Mouse (Mus musculus): ENCODE measurements around the gene Slamf8. TPM values are rescaled to one million over a fixed set of nuclear protein-coding genes. Genes with fewer than 3 reads are reported as not detected.

Slamf8 gene
- polyA plus RNA-seq, 1 experiment from 2014 or later = 0.10 TPM

- peak; percentile 52 for ATAC-seq (replicated peaks; ENCODE audit: low FRiP score)
- peaks cover 19% of the 10 kb centered on the region for H3K27me3 ChIP-seq
- no peaks in the 10 kb centered on the region for H3K36me3 ChIP-seq
- no peak overlapping the region for H3K4me2 ChIP-seq
- H3K4me3 ChIP-seq (replicated peaks) = no peak overlapping the region
- H3K4me1 ChIP-seq = peaks cover 4% of the 10 kb centered on the region; the same call in 1 of the 2 replicates
- no peaks in the 10 kb centered on the region for H3K9me3 ChIP-seq (replicated peaks)
- H3K27ac ChIP-seq = no peak overlapping the region
- WGBS = 31% methylated on average over 26 of the region's 26 CpGs
- no peak overlapping the region for H3K9ac ChIP-seq
These were observed 4.5 kb downstream of the Slamf8 start for GRCm38 (mm10) chr1:172585612-172586567.

- Histone ChIP-seq H3K4me2 (no peak overlapping the region), H3K36me3 (no peaks in the 10 kb centered on the region), H3K27me3 (peaks cover 19% of the 10 kb centered on the region), H3K4me3 (replicated peaks) (no peak overlapping the region), H3K4me1 (peaks cover 4% of the 10 kb centered on the region; the same call in 1 of the 2 replicates), H3K9ac (no peak overlapping the region), H3K27ac (no peak overlapping the region), H3K9me3 (replicated peaks) (no peaks in the 10 kb centered on the region)
- WGBS = 49% methylated on average over 4 of the region's 4 CpGs
- ATAC-seq (replicated peaks; ENCODE audit: low FRiP score) = no peak
These were observed 5.3 kb downstream of the Slamf8 start for GRCm38 (mm10) chr1:172585026-172585425.

- no peaks in the 10 kb centered on the region for H3K36me3 ChIP-seq
- WGBS = 86% methylated on average over 6 of the region's 6 CpGs
- no peaks in the 10 kb centered on the region for H3K9me3 ChIP-seq (replicated peaks)
- no peak overlapping the region for H3K4me3 ChIP-seq (replicated peaks)
- H3K4me2 ChIP-seq = no peak overlapping the region
- no peak overlapping the region for H3K9ac ChIP-seq
- H3K27ac ChIP-seq = no peak overlapping the region
- H3K4me1 ChIP-seq = peaks cover 4% of the 10 kb centered on the region; the same call in 1 of the 2 replicates
- peaks cover 19% of the 10 kb centered on the region for H3K27me3 ChIP-seq
- ATAC-seq (replicated peaks; ENCODE audit: low FRiP score) = no peak
These were observed 6.1 kb downstream of the Slamf8 start for GRCm38 (mm10) chr1:172584271-172584670.

- Histone ChIP-seq H3K9ac (no peak overlapping the region), H3K4me3 (replicated peaks) (no peak overlapping the region), H3K27ac (no peak overlapping the region), H3K36me3 (no peaks in the 10 kb centered on the region), H3K4me1 (peaks cover 4% of the 10 kb centered on the region; the same call in 1 of the 2 replicates), H3K9me3 (replicated peaks) (no peaks in the 10 kb centered on the region), H3K4me2 (no peak overlapping the region), H3K27me3 (peaks cover 19% of the 10 kb centered on the region)
- no peak for ATAC-seq (replicated peaks; ENCODE audit: low FRiP score)
- 88% methylated on average over 8 of the region's 8 CpGs for WGBS
These were observed 7.9 kb downstream of the Slamf8 start for GRCm38 (mm10) chr1:172582436-172582835.

- Histone ChIP-seq H3K9ac (no peak overlapping the region), H3K4me2 (no peak overlapping the region), H3K9me3 (replicated peaks) (no peaks in the 10 kb centered on the region), H3K27me3 (peaks cover 12% of the 10 kb centered on the region), H3K36me3 (no peaks in the 10 kb centered on the region), H3K4me3 (replicated peaks) (no peak overlapping the region), H3K4me1 (no peaks in the 10 kb centered on the region), H3K27ac (no peak overlapping the region)
- ATAC-seq (replicated peaks; ENCODE audit: low FRiP score) = no peak
- 60% methylated on average over 6 of the region's 6 CpGs for whole genome bisulfite sequencing
These were observed 10.3 kb downstream of the Slamf8 start for GRCm38 (mm10) chr1:172580116-172580515.

- WGBS = 56% methylated on average over 4 of the region's 4 CpGs
- Histone ChIP-seq H3K4me3 (replicated peaks) (no peak overlapping the region), H3K4me1 (peaks cover 8% of the 10 kb centered on the region), H3K27me3 (peaks cover 6% of the 10 kb centered on the region), H3K9me3 (replicated peaks) (no peaks in the 10 kb centered on the region), H3K27ac (no peak overlapping the region), H3K36me3 (no peaks in the 10 kb centered on the region), H3K4me2 (no peak overlapping the region), H3K9ac (no peak overlapping the region)
- ATAC-seq (replicated peaks; ENCODE audit: low FRiP score) = no peak
These were observed 22.6 kb downstream of the Slamf8 start for GRCm38 (mm10) chr1:172567758-172568157.

GRCm38 (mm10) chr1:172566131-172566530, 24.2 kb downstream of the Slamf8 start:
- Histone ChIP-seq H3K27me3 (peaks cover 20% of the 10 kb centered on the region), H3K9me3 (replicated peaks) (no peaks in the 10 kb centered on the region), H3K4me2 (no peak overlapping the region), H3K27ac (no peak overlapping the region), H3K4me1 (peaks cover 20% of the 10 kb centered on the region), H3K9ac (no peak overlapping the region), H3K36me3 (no peaks in the 10 kb centered on the region), H3K4me3 (replicated peaks) (no peak overlapping the region)
- WGBS = 67% methylated on average over 3 of the region's 3 CpGs
- ATAC-seq (replicated peaks; ENCODE audit: low FRiP score) = no peak

- H3K36me3 ChIP-seq = no peaks in the 10 kb centered on the region
- peak overlapping the region; percentile 24; the same call in 1 of the 2 replicates for H3K27ac ChIP-seq
- peak overlapping the region; percentile 59; the same call in 1 of the 2 replicates for H3K9ac ChIP-seq
- H3K27me3 ChIP-seq = peaks cover 36% of the 10 kb centered on the region
- WGBS = 1% methylated on average over 10 of the region's 10 CpGs
- H3K9me3 ChIP-seq (replicated peaks) = no peaks in the 10 kb centered on the region
- peak overlapping the region; percentile 66 for H3K4me3 ChIP-seq (replicated peaks)
- H3K4me2 ChIP-seq = peak overlapping the region; percentile 99
- H3K4me1 ChIP-seq = peaks cover 20% of the 10 kb centered on the region
- ATAC-seq (replicated peaks; ENCODE audit: low FRiP score) = no peak
These were observed 26.9 kb downstream of the Slamf8 start for GRCm38 (mm10) chr1:172563465-172563828.

- no peaks in the 10 kb centered on the region for H3K36me3 ChIP-seq
- WGBS = under 1% methylated on average over 66 of the region's 66 CpGs
- peak overlapping the region; percentile 66 for H3K4me3 ChIP-seq (replicated peaks)
- peak overlapping the region; percentile 99 for H3K4me2 ChIP-seq
- ATAC-seq (replicated peaks; ENCODE audit: low FRiP score) = peak; percentile 90
- peaks cover 20% of the 10 kb centered on the region for H3K4me1 ChIP-seq
- peak overlapping the region; percentile 59 for H3K9ac ChIP-seq
- peaks cover 36% of the 10 kb centered on the region for H3K27me3 ChIP-seq
- H3K9me3 ChIP-seq (replicated peaks) = no peaks in the 10 kb centered on the region
- peak overlapping the region; percentile 24 for H3K27ac ChIP-seq
These were observed 27.5 kb downstream of the Slamf8 start for GRCm38 (mm10) chr1:172562641-172563464.

GRCm38 (mm10) chr1:172555638-172556037, 34.7 kb downstream of the Slamf8 start, which contains the start of gene Vsig8:
Gene Vsig8, plus strand, starts transcription at chr1:172555938.
- Histone ChIP-seq H3K9me3 (replicated peaks) (no peaks in the 10 kb centered on the region), H3K9ac (no peak within 1 kb of the TSS), H3K4me3 (replicated peaks) (no peak within 1 kb of the TSS), H3K36me3 (no peaks in the 10 kb centered on the region), H3K27me3 (peaks cover 28% of the 10 kb centered on the region), H3K27ac (no peak within 1 kb of the TSS), H3K4me1 (peaks cover 39% of the 10 kb centered on the region), H3K4me2 (no peak within 1 kb of the TSS)
- 71% methylated on average over 11 of the region's 11 CpGs for WGBS
- no peak for ATAC-seq (replicated peaks; ENCODE audit: low FRiP score)

GRCm38 (mm10) chr1:172552623-172553022, 37.7 kb downstream of the Slamf8 start:
- H3K9me3 ChIP-seq (replicated peaks) = no peaks in the 10 kb centered on the region
- H3K9ac ChIP-seq = no peak overlapping the region
- no peak for ATAC-seq (replicated peaks; ENCODE audit: low FRiP score)
- H3K4me2 ChIP-seq = no peak overlapping the region
- H3K27ac ChIP-seq = peak overlapping the region; percentile 49; the same call in 1 of the 2 replicates
- no peaks in the 10 kb centered on the region for H3K36me3 ChIP-seq
- H3K4me1 ChIP-seq = peaks cover 59% of the 10 kb centered on the region
- H3K4me3 ChIP-seq (replicated peaks) = no peak overlapping the region
- H3K27me3 ChIP-seq = peaks cover 19% of the 10 kb centered on the region; the same call in 1 of the 2 replicates
- WGBS = 53% methylated on average over 1 of the region's 1 CpGs

Measured in kidney, embryonic 15.5 days (tissue).